Mouse (Mus musculus) gastrocnemius, postnatal 14 days (tissue): ENCODE measurements at regions not wholly inside any gene's neighbourhood (a gene's known extent, or its start where the extent isn't known, plus 50 kb on each side); places are given as distances from the start of the nearest gene placed in this dataset.

ENCODE experiments used
- DNase-seq: peaks from one replicate; pipeline ENCODE4 v3.0.0; 2021; ENCODE audit warnings: mixed read lengths
- intact Hi-C: fragments of 180-260 bp; cut with DNase I; formaldehyde crosslinking; loops from one replicate; pipeline ENCODE4 v1.15.1; 2025; ENCODE audit warnings: low total_unique reads

DNA sequence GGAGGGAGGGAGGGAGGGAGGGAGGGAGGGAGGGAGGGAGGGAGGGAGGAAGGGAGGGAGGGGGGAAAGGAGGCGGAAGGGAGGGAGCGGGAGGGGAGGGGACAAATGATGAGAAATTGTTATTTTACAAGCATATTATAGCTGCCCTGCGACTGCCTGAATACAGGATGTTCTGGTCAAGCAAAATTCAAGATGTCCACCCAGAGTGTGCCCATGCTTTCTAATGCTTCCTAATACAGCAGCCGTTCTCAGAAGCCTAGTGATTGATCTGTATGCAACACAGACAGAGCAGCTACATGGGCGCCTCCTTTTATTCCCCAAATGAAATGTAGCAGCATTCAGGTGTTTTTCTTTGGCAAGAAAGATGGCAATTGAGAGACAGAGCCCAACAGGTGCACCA is 434.9 kb downstream of the Gxylt1 start:
- DNase-seq, result no peak
- intact Hi-C loops, result no loop called here

DNA sequence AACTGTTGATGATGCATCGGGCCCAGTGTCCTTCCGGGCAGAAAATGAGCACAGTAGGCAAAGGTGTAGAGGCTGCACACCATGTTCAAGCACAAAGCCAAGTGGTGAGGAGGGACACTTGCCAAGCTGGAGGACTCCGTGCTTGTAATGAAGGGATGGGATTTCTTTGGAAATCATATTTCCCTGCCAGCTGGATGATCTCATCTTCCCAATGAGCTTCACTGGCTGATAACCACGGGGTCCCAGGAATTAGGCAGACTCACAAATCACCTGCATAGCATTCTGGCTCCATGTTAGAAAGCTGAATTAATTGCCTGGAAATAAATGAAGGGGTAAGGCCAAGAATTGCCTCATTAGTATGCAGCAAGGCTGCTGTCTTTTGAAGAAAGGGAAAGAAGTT is 435.4 kb downstream of the Gxylt1 start:
- DNase-seq, result no peak
- intact Hi-C loops, result no loop called here

DNA sequence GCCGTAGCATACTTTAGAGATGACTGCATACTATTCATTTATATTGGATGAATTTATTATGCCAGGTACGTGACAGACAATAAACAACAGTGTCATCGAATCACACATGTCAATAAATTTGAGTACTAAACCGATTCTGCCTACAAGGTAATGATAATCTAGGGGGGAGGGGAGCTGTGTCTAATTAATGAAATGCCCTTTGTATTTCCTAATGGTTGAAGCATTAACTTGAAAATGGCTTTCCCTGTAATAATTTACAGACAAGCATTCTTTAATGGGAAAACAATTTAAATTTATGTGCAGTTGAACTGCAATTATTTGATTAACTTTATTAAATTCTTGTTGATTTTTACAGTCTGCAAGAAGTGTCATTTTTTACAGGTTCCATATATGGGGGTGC is 429.5 kb downstream of the Pdzrn4 start:
- no peak for DNase-seq
- intact Hi-C loops, result no loop called here
